Mouse (Mus musculus) midbrain, embryonic 15.5 days (tissue): ENCODE measurements around the gene Ly6g6c. TPM values are rescaled to one million over a fixed set of nuclear protein-coding genes. Genes with fewer than 3 reads are reported as not detected.

Experiments used
- ATAC-seq: fragments of 200-750 bp; cut with Nextera tagmentation; replicated peaks from 2 replicates; pipeline ENCODE4 v1.8.0; 2017; ENCODE audit warnings: moderate TSS enrichment
- H3K27ac ChIP-seq: fragments of 300-500 bp; sonication (generic); 2 replicates; pipeline ENCODE4 v1.5.1; 2015; ENCODE audit warnings: mild to moderate bottlenecking, inconsistent platforms
- H3K27me3 ChIP-seq: fragments of 300-500 bp; sonication (generic); replicated peaks from 2 replicates; pipeline ENCODE4 v1.6.1; 2015; ENCODE audit warnings: inconsistent platforms
- H3K36me3 ChIP-seq: fragments of 300-500 bp; sonication (generic); replicated peaks from 2 replicates; pipeline ENCODE4 v1.6.1; 2015; ENCODE audit warnings: inconsistent platforms
- H3K4me1 ChIP-seq: fragments of 300-500 bp; sonication (generic); 2 replicates; pipeline ENCODE4 v1.6.1; 2015; ENCODE audit warnings: inconsistent platforms
- H3K4me2 ChIP-seq: fragments of 300-500 bp; sonication (generic); 2 replicates; pipeline ENCODE4 v1.6.1; 2015; ENCODE audit warnings: inconsistent platforms, mild to moderate bottlenecking, moderate library complexity
- H3K4me3 ChIP-seq: fragments of 300-500 bp; sonication (generic); 2 replicates; pipeline ENCODE4 v1.5.1; 2015; ENCODE audit warnings: mild to moderate bottlenecking, inconsistent platforms
- H3K9ac ChIP-seq: fragments of 300-500 bp; sonication (generic); 2 replicates; pipeline ENCODE4 v1.6.1; 2015; ENCODE audit warnings: mild to moderate bottlenecking, inconsistent platforms
- H3K9me3 ChIP-seq: fragments of 300-500 bp; sonication (generic); 2 replicates; pipeline ENCODE4 v1.6.1; 2016; ENCODE audit warnings: inconsistent platforms
- WGBS: fragments of 180-500 bp; shearing (Covaris S2); methylation state at CpG from one replicate; pipeline ENCODE4 v1.1.7; 2015; ENCODE audit warnings: mixed read lengths; 5-methylcytosine and 5-hydroxymethylcytosine counted together
- polyA plus RNA-seq: library from polyadenylated mRNA; unstranded; fragments of >200 nt; fragmentation: Nextera tagmentation; extraction: Ambion mirVana; gene quantifications from 2 replicates; pipeline ENCODE4 v1.2.1, GENCODE M21; 2015

The Ly6g6c gene
- 0.31 TPM in 1 of 2 replicates, not detected in the other for polyA plus RNA-seq

DNA sequence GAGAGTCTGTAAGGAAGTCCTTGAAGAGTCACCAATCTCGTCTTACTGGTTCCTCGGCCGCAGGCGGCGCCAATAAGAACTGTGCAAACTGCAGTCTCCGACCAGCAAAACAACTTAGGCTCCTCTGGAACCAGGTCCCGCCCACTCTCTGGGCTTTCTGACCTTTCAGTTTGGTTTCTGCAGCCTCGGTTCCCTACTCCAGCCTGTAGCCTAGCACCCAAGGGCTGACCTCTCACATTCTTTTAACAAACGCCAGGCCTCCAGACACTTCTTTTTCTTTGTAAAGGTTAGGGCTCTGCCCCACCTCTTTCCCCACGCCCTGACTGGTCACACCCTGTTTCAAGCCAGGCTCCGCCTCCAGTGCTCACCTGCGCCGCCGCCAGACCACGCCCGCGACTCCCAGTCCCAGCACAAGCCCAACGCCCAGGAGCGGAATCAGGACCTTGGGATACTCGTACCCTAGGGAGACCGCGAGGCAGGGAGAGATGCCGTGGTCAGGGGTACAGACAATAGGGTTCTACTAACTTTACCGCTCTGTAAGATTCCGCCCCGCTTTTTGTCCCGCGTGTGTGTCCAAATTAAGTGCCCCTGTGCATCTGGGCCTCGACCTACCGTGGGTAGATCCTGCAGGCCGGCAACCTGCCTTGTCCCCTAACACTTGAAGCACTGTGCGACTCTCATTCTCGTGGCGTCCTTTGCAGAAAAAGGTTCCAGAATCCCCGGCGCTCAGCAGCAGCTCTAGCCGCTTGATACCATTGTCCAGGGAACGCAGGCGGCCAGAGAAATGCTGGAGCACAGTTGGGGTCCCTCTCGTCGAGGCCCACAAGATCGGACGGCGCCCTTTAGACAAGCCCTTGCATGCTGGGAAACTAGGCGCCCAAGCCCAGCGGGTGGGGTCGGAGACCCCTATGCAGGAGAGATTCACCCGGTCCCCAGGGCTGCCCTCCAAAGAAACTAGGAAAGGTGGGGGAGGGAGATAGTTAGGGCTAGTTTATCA is at the start of gene Ly6g6c:
Gene Ly6g6c, plus strand, starts transcription at position 438 of the 997 bp plus-strand sequence.
- Histone ChIP-seq H3K9me3 (no peaks in the 10 kb centered on the region), H3K9ac (peak within 1 kb of the TSS; percentile 26; the same call in 1 of the 2 replicates), H3K27ac (no peak within 1 kb of the TSS), H3K4me2 (peak within 1 kb of the TSS; percentile 43), H3K27me3 (peaks cover 41% of the 10 kb centered on the region), H3K4me1 (peaks cover 18% of the 10 kb centered on the region), H3K36me3 (peaks cover 4% of the 10 kb centered on the region; the same call in 1 of the 2 replicates), H3K4me3 (peak within 1 kb of the TSS; percentile 13)
- under 1% methylated on average over 48 of the region's 48 CpGs for WGBS
- no peak for ATAC-seq

GRCm38 (mm10) chr17:35016376-35016775 is 48.8 kb upstream of the Ly6g6c start, which contains the start of gene Vwa7:
Gene Vwa7, plus strand, starts transcription at chr17:35016579.
- Histone ChIP-seq H3K36me3 (peaks cover 30% of the 10 kb centered on the region), H3K9ac (no peak within 1 kb of the TSS)

DNA sequence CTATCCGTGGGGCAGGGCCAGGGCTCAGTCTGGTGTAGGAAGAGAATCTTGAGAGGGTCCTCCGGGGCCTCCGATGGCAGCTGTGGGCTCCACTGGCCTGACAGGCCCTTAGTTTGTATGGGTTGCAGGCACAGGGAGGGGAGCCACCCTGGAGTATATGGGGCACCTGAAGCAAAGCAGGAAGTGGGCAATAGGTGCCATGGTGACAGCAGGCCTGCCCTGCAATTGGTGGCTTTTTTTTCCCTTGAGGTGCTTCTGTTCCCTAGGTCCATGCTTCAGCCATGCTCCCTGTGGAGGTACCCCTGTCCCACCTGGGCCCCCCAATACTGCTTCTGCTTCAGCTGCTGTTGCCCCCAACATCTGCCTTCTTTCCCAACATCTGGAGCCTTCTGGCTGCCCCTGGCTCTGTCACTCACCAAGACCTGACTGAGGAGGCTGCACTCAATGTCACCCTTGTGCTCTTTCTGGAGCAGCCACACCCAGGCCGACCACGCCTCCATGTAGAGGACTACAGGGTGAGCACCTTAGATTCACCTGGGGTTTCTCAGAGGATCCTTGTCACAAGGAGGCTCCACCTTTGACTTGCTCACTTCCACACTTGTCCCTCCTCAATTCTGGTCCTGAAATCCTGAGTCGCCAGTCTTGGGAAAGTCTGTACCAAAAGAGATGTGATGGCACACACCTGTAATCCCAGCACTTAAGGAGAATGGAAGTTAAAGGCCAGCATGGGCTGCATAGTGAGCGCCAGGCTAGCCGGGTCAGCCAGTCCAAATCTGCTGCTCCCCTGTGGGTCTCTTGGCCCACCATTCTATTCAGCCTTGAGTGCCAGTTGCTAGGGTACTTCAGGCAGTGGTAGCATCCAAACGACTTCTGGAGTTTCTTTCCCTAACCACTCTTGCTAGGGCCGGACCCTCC is 48.1 kb upstream of the Ly6g6c start:
- no peak overlapping the region for H3K4me2 ChIP-seq
- WGBS = 83% methylated on average over 10 of the region's 10 CpGs
- H3K4me1 ChIP-seq = peaks cover 9% of the 10 kb centered on the region
- H3K9ac ChIP-seq = no peak overlapping the region
- no peak overlapping the region for H3K4me3 ChIP-seq
- no peak overlapping the region for H3K27ac ChIP-seq
- no peaks in the 10 kb centered on the region for H3K9me3 ChIP-seq
- no peaks in the 10 kb centered on the region for H3K27me3 ChIP-seq
- H3K36me3 ChIP-seq = peaks cover 23% of the 10 kb centered on the region
- no peak for ATAC-seq

More at GRCm38 (mm10) chr17:35016376-35016775, 48.8 kb upstream of the Ly6g6c start, which contains the start of gene Vwa7:
- Histone ChIP-seq H3K27me3 (no peaks in the 10 kb centered on the region), H3K4me2 (no peak within 1 kb of the TSS), H3K4me1 (peaks cover 5% of the 10 kb centered on the region), H3K27ac (no peak within 1 kb of the TSS), H3K9me3 (no peaks in the 10 kb centered on the region), H3K4me3 (no peak within 1 kb of the TSS)
- 0 out of 2 replicates have a peak, but pooled peaks have one; percentile 28 for ATAC-seq
- 56% methylated on average over 12 of the region's 12 CpGs for WGBS

DNA sequence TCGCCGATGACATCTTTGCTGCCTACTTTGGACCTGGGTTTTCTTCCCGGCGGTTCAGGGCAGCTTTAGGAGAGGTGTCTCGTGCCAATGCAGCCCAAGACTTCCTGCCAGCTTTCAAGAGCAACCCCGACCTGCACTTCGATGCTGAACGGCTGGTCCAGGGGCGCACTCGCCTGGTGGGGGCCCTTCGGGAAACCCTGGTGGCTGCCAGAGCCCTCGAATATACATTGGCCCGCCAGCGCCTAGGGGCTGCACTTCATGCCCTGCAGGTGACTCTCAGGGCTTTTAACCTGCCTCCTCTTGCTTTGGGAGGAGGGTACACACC is 47.5 kb upstream of the Ly6g6c start:
- Histone ChIP-seq H3K9ac (no peak overlapping the region), H3K36me3 (peaks cover 17% of the 10 kb centered on the region; the same call in 1 of the 2 replicates), H3K27me3 (no peaks in the 10 kb centered on the region), H3K9me3 (no peaks in the 10 kb centered on the region), H3K4me2 (no peak overlapping the region), H3K4me3 (no peak overlapping the region), H3K4me1 (peaks cover 9% of the 10 kb centered on the region), H3K27ac (no peak overlapping the region)
- 75% methylated on average over 14 of the region's 14 CpGs for WGBS
- ATAC-seq = no peak

DNA sequence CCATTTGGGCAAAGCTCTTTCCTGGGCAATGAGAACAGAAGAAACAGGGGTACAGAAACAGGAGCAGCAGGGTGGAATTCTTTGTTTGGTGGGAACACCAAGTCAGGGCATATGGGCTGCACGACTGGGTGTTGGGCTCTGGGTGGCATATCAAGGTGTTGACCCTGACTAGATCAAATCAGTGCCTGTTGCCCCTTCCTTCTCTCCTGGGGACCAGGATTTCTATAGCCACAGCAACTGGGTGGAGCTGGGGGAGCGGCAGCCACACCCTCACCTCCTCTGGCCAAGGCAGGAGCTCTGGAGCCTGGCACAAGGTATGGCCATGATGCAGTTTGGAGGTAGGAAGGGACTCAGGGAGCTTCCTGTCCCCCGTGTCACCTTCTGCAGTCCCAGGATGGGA is 47.0 kb upstream of the Ly6g6c start:
- H3K4me2 ChIP-seq = no peak overlapping the region
- no peaks in the 10 kb centered on the region for H3K27me3 ChIP-seq
- WGBS = 85% methylated on average over 3 of the region's 3 CpGs
- no peak for ATAC-seq
- H3K36me3 ChIP-seq = peaks cover 13% of the 10 kb centered on the region; the same call in 1 of the 2 replicates
- no peak overlapping the region for H3K9ac ChIP-seq
- H3K4me3 ChIP-seq = no peak overlapping the region
- no peaks in the 10 kb centered on the region for H3K9me3 ChIP-seq
- peaks cover 9% of the 10 kb centered on the region for H3K4me1 ChIP-seq
- H3K27ac ChIP-seq = no peak overlapping the region

- Histone ChIP-seq H3K9me3 (no peaks in the 10 kb centered on the region), H3K27ac (no peak overlapping the region), H3K27me3 (no peaks in the 10 kb centered on the region), H3K4me3 (no peak overlapping the region), H3K9ac (no peak overlapping the region), H3K4me1 (peaks cover 9% of the 10 kb centered on the region), H3K36me3 (no peaks in the 10 kb centered on the region; the same call in 1 of the 2 replicates), H3K4me2 (no peak overlapping the region)
- no peak for ATAC-seq
- WGBS = 78% methylated on average over 11 of the region's 11 CpGs
Measured at GRCm38 (mm10) chr17:35019894-35020293, 45.3 kb upstream of the Ly6g6c start.

DNA sequence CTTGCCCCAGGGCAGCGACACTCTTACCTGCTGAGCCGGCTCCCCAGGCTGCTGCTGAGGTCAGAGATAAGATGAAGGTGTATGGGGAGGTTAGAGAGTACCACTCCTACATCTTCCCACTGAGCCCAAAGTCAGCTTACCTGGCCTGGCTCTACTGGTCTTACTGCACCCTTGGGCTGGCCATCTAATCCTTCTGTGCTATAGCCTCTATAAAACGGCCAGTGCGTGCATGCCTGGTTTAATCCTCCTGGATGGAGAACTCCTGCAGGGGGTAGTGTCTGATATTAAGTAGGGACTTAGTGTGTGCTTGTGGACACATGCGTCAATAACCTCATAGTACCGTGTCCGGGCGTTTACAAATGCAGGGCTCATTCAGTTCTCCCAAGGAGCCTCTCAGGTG is 44.6 kb upstream of the Ly6g6c start:
- no peaks in the 10 kb centered on the region for H3K9me3 ChIP-seq
- ATAC-seq = no peak

GRCm38 (mm10) chr17:35021163-35021808 is 43.9 kb upstream of the Ly6g6c start:
- no peaks in the 10 kb centered on the region for H3K27me3 ChIP-seq
- no peak overlapping the region for H3K9ac ChIP-seq
- H3K4me2 ChIP-seq = peak overlapping the region; percentile 31; the same call in 1 of the 2 replicates
- no peaks in the 10 kb centered on the region for H3K9me3 ChIP-seq
- no peak overlapping the region for H3K27ac ChIP-seq
- WGBS = 4% methylated on average over 17 of the region's 17 CpGs
- H3K4me1 ChIP-seq = peaks cover 8% of the 10 kb centered on the region
- peak; percentile 30; the same call in 1 of the 2 replicates for ATAC-seq
- H3K4me3 ChIP-seq = no peak overlapping the region
- no peaks in the 10 kb centered on the region for H3K36me3 ChIP-seq

More for the DNA sequence above, 44.6 kb upstream of the Ly6g6c start:
- no peak overlapping the region for H3K4me3 ChIP-seq
- H3K9ac ChIP-seq = no peak overlapping the region
- H3K27ac ChIP-seq = no peak overlapping the region
- no peaks in the 10 kb centered on the region; the same call in 1 of the 2 replicates for H3K36me3 ChIP-seq
- 82% methylated on average over 8 of the region's 8 CpGs for WGBS
- no peak overlapping the region for H3K4me2 ChIP-seq
- H3K27me3 ChIP-seq = no peaks in the 10 kb centered on the region
- peaks cover 9% of the 10 kb centered on the region for H3K4me1 ChIP-seq

GRCm38 (mm10) chr17:35021842-35022477 is 43.2 kb upstream of the Ly6g6c start:
- ATAC-seq = no peak
- Histone ChIP-seq H3K27ac (no peak overlapping the region), H3K27me3 (no peaks in the 10 kb centered on the region), H3K4me2 (no peak overlapping the region), H3K36me3 (no peaks in the 10 kb centered on the region), H3K9me3 (no peaks in the 10 kb centered on the region), H3K4me3 (no peak overlapping the region), H3K4me1 (peaks cover 6% of the 10 kb centered on the region), H3K9ac (no peak overlapping the region)
- 47% methylated on average over 6 of the region's 6 CpGs for WGBS

GRCm38 (mm10) chr17:35022541-35023060 is 42.6 kb upstream of the Ly6g6c start:
- H3K36me3 ChIP-seq = no peaks in the 10 kb centered on the region
- no peaks in the 10 kb centered on the region for H3K27me3 ChIP-seq
- 93% methylated on average over 8 of the region's 8 CpGs for WGBS

DNA sequence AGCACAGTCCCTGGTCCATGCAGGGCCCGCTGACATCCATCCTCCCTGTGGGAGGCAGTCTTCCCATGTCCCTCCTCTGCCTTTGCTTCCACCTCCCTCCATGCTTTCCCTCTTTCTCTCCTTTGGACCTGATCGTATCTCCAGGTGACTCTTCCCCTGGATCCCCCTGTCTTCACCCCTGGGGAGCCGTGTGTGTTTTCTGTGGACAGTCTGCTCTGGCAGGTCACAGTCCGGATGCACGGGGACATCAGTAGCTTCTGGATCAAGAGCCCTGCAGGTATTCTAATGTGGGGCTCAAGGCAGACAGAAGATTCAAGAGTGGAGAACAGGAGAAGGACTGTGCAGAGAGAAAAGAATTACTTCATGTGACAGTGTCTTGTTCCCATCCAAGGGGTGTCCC is 42.0 kb upstream of the Ly6g6c start:
- ATAC-seq = no peak
- H3K4me3 ChIP-seq = no peak overlapping the region
- no peak overlapping the region for H3K4me2 ChIP-seq
- peaks cover 8% of the 10 kb centered on the region for H3K4me1 ChIP-seq
- WGBS = 83% methylated on average over 5 of the region's 5 CpGs
- H3K36me3 ChIP-seq = no peaks in the 10 kb centered on the region
- no peaks in the 10 kb centered on the region for H3K9me3 ChIP-seq
- no peak overlapping the region for H3K9ac ChIP-seq
- H3K27ac ChIP-seq = no peak overlapping the region
- H3K27me3 ChIP-seq = no peaks in the 10 kb centered on the region

More at GRCm38 (mm10) chr17:35022541-35023060, 42.6 kb upstream of the Ly6g6c start:
- H3K4me3 ChIP-seq = no peak overlapping the region
- peaks cover 8% of the 10 kb centered on the region for H3K4me1 ChIP-seq
- H3K4me2 ChIP-seq = no peak overlapping the region
- no peak overlapping the region for H3K9ac ChIP-seq
- no peaks in the 10 kb centered on the region for H3K9me3 ChIP-seq
- no peak overlapping the region for H3K27ac ChIP-seq
- ATAC-seq = no peak
